Mouse (Mus musculus): ENCODE results near the gene Foxj1. TPM values are rescaled to one million over a fixed set of nuclear protein-coding genes. Genes with fewer than 3 reads are reported as not detected.

Foxj1 gene
- total RNA-seq, 1 experiment from 2014 or later, result 0.15 TPM

DNA sequence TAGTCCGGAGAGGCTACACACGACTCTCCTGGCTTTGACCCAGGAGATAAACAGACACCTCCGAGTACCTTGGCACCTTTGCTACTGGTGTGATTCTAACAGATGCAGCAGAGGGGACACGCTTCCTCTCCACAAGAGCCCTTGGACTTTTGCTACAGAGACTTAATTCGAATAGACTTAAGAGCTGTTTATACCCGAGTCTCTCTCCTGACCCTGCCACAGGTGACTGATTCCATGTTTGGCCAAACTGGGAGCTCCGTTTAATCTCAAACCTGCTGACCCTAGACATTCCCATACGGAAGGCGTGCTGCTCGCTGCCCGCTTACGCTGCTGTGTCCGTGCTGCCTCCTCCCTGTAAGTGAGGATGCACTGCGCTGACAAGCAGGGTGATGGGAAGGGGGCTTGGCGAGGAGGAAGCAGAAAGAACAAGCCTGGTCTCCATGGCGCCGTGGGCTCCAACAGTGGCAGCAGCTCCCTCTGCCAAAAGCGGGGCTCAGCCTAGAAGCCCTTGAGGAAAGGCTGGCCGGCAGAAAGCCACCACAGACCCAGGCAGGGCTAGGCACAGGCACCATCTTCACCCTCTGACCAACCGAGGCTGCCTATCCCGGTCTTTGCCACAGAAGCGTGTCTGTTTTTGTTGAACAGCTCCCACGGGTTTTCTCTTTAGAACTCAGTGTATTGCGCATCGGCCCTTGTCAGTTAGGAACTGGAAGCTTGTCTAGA, 7.0 kb upstream of the Foxj1 start:
- no peak for DNase-seq

- DNase-seq, result no peak
These were observed 2.3 kb upstream of the Foxj1 start for GRCm38 (mm10) chr11:116337531-116337930.

GRCm38 (mm10) chr11:116337000-116337399, 1.8 kb upstream of the Foxj1 start:
- no peak for DNase-seq

- DNase-seq, result no peak
These were observed 1.2 kb upstream of the Foxj1 start for GRCm38 (mm10) chr11:116336393-116336792.

GRCm38 (mm10) chr11:116334417-116334782, 799 bp downstream of the Foxj1 start:
- no peak for DNase-seq

DNA sequence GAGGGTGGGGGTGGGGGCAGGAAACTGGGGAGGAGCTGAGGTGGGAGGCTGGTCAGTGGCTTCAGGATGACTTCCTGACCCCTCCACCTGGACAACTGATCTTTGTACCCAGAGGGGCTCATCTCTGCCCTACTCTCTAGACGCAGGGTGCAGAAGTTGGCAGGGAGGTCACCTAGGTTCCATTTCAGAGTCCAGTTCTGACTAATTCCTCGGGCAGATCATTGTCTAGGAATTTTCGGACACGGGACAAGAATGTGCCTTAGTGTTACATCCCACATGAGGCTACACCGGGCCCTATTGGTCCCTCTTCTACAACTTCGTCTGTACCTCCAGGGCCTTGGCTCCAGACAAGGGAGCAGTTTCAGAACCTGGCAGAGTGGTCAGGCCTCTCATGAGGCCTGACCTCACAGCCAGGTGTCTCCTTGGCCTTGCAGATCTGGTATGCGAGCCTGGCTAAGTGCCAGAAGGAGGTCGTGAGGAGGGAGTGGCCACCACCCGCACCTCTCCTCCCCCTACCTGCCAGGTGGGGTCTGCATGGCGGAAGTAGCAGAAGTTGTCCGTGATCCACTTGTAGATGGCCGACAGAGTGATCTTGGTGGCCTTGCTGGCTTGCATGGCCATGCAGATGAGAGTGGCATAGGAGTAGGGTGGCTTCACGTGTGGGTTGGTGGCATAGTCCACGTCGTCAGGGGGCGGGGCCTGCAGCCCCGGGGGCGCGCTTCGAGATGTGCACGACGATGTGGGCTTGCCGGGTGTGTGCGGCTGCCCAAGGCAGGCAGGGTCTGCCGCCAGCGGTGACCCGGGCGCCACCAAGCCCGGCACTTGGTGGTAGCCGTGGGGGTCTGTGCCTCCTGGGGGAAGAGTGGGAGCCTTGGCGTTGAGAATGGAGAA, 1.4 kb downstream of the Foxj1 start:
- no peak for DNase-seq

DNA sequence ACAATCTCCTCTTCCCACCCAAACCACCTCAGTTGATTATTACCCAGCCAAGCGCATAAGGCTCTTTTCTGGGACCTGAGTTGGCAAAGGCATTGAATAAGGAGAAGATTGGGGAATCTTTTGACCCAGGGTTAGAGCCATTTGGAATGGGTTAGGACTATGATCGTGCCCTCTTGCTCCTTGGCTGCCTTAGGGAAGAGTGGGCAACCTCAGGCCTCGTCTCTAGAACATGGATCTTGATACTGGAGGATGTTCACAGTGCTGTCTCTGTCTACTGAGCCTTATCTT, 2.3 kb downstream of the Foxj1 start:
- no peak for DNase-seq

GRCm38 (mm10) chr11:116332232-116332982, 2.8 kb downstream of the Foxj1 start:
- no peak for DNase-seq

- no peak for DNase-seq
These were observed 5.0 kb downstream of the Foxj1 start for GRCm38 (mm10) chr11:116330211-116330518.

GRCm38 (mm10) chr11:116329314-116330210, 5.6 kb downstream of the Foxj1 start:
- DNase-seq, result peak; percentile 31

GRCm38 (mm10) chr11:116326963-116327603, 8.1 kb downstream of the Foxj1 start:
- no peak for DNase-seq

- DNase-seq, result peak; percentile 95
These were observed 16.2 kb downstream of the Foxj1 start for GRCm38 (mm10) chr11:116318719-116319659.

DNA sequence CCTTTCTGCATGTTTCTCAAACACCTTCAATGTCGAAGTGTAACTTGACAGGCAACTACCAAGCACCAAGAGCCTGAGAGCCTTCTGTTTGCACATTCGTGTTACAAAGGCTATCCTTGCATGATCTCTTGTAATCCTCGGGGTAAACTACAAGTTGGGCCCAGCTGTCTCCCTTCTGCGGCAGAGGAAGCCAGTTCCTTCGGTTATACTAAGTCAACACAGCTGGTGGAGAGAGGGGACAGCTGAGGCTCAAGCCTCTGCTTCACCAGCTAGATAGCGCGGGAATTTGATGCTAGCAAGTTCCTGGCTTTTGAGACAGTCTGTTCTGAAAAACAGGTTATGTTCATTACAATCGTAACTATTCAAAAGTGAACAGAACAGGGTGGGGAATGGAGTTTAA, 22.8 kb downstream of the Foxj1 start:
- DNase-seq, result no peak

DNA sequence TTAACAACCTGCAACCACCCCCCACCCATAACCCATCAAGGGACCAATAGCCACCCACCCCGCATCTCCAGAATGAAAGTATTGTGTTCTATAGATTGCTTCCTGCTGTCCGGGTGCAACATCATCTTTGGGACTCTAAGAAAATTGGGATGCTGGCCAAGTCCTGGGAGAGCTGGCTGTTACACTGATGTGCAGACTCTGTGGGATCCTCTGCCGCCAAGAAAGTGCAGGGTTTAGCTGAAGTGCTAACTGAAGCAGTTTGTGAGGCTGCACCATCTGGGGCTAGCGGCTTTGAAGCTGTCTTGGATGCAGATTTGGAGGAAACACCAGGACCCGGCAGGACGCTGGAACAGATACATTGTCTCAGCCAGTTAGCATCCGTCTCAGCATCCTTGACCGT, 24.0 kb downstream of the Foxj1 start:
- no peak for DNase-seq

- DNase-seq, result no peak
These were observed 25.6 kb downstream of the Foxj1 start for GRCm38 (mm10) chr11:116309601-116310000.

DNA sequence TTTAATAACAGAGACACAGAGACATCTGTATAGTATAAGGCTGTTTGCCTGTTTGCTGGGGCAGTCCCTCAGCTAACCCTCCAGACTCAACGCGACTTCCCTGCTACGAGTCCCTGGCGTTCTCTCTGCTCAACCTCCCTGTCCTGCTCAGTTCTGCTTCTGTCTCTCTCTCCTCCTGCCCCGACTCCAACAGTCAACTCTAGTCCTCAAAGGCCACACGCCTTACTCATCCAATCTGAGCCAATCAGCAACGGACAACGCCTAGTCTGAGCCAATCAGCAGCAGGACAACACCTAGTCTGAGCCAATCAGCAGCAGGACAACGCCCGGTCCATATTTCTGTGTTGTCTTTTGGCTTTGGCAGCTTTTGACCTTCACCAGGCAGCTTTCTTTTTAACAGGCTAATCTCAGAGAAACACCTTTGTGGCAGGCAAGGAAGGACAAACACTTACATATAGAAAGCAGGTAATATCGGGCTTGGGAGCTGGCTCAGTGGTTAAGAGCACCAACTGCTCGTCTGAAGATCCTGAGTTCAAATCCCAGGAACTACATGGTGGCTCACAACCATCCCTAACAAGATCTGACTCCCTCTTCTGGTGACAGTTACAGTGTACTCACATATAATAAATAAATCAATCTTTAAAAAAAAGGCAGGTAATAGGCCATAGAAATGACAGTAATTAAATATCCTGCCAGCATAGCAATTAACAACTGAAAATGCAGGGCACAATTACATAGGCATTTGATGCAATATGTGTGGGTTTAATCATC, 27.3 kb downstream of the Foxj1 start:
- no peak for DNase-seq

GRCm38 (mm10) chr11:116307019-116307725, 28.0 kb downstream of the Foxj1 start, which contains the start of gene Exoc7:
TSS of gene Exoc7 (minus strand) at chr11:116307233.
- no peak for DNase-seq

GRCm38 (mm10) chr11:116306126-116306982, 28.8 kb downstream of the Foxj1 start:
- peak; percentile 96 for DNase-seq
